Mouse (Mus musculus) layer of hippocampus, adult 2 months (tissue): ENCODE measurements around the gene Osbpl10. TPM values are rescaled to one million over a fixed set of nuclear protein-coding genes. Genes with fewer than 3 reads are reported as not detected.
"Not testable (repeated sequence)": the region's sequence is repeated elsewhere in the genome, so short reads cannot be mapped to it uniquely, and the experiment has no call there.

ENCODE experiments used
- DNase-seq, 2 experiments: peaks; one replicate each; pipeline ENCODE4 v3.0.0; 2022; ENCODE audit warnings: low spot score in 2 of 2
- H3K27ac ChIP-seq: fragments of 200-600 bp; 2 replicates; pipeline ENCODE4 v1.8.1; 2022
- H3K4me3 ChIP-seq: fragments of 200-600 bp; 2 replicates; pipeline ENCODE4 v1.8.1; 2022; ENCODE audit warnings: mild to moderate bottlenecking
- CTCF ChIP-seq: fragments of 200-600 bp; conservative IDR thresholded peaks from 2 replicates; pipeline ENCODE4 v1.8.1; 2022; ENCODE audit warnings: antibody characterized with exemption, mild to moderate bottlenecking, moderate library complexity
- total RNA-seq, 2 experiments: library from RNA; stranded (reverse); gene quantifications; 2 replicates each; pipeline ENCODE4 v1.2.3; 2021

Gene Osbpl10
- total RNA-seq, 2 experiments from 2014 or later, result 19.0 to 19.5 TPM

DNA sequence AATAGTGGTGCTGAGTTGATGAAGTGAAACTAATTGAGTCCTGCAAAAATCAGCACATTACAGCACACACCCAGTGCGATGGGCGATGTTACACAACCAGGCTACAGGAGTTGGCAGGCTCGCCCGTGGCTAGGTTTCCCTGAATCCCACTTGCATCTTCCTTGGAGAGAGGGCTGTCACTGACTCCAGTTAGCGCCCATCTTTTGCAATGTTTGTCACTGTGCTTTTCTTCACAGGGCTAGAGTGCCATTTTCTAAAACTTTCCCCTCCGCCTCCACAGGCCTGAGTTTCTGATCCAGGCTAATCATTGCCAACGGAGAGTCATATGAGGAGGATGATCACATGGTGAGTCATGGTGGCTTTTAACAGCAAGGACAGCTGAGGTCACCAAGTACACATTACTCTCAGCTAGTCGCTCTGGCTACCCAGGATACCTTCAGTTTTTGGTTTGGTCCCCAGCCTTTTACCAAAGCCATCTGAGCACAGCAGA, 258.0 kb downstream of the Osbpl10 start:
- H3K4me3 ChIP-seq, result no peak overlapping the region
- no peak for TF ChIP-seq CTCF
- DNase-seq, result no peak
- H3K27ac ChIP-seq, result no peak overlapping the region

DNA sequence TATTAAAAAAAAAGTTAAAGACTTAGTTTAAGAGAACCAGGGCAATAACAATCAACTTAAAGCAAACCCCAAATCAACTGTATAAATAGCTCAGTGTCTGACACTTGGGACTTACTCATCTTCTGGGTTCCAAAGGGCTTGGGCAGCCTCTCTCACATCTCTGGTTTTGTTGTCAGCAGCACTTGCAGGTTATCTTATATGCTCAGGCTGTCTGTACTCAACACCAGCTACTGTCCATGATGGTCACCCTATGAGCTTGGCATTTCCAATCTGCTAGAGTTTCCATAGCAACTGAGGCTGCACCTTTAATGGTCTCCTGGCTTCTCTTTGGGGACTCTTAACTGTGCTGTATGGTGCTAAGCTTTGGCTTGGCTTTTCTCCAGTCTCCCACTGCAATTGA, 259.6 kb downstream of the Osbpl10 start:
- no peak overlapping the region for H3K4me3 ChIP-seq
- TF ChIP-seq CTCF, result no peak
- H3K27ac ChIP-seq, result no peak overlapping the region
- no peak for DNase-seq

DNA sequence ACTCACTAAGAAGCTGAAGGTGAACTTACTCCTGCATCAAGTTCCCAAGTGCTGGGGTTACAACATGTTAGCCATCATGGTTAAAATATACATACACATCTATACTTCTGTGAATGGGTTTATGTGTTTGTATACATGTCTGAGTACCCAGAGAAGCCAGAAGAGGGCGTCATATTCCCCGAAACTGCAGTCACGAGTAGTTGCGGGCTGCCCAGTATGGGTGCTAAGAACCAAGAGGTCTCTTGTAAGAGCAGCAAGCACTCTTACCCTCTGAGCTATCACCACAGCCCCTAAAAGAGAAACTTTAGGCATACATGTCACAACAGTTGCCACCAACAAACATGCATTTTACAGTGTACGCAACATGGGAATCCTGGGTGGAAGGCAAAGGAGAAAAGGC, 261.5 kb downstream of the Osbpl10 start:
- H3K4me3 ChIP-seq, result no peak overlapping the region
- no peak overlapping the region for H3K27ac ChIP-seq
- no peak; the same call in 1 of the 2 replicates for TF ChIP-seq CTCF
- DNase-seq, result no peak

DNA sequence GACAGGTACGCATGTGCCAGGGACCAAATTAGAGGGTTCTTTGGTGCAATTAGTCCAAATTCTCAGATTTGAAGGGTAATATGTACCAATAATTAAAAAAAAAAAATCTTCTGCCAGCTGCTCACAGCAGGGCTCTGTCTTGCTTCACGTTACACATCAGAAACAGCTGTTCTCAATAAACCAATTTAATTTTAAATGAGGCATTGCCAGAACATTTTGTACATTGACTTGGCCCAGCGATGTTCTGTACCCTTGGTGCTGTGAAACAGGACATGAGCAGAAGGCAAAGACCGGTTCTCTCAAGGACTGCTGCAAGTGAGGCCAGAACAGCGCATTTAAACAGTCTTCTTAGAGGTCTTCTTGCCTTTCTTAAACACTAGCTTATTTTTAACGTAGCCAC, 265.3 kb downstream of the Osbpl10 start:
- DNase-seq, result no peak
- no peak for TF ChIP-seq CTCF
- Histone ChIP-seq H3K27ac (no peak overlapping the region), H3K4me3 (no peak overlapping the region)

DNA sequence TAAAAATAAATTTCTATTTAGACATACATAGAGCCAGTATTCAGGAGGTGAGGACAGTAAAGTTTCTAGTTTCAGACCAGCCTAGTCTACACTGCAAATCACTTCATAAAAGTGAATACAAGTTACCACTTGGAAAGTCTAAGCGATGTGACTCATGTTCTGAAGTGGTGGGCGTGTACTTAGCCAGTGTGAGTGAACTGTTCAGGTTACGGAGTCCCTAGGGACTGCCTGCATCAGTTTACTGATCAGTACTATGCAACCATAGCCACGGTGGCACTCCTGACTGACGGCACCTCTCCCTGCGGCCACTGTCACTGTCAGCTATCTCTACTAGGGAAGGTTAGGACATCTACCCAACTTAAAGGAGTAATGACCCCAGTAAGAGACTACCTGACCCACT, 266.7 kb downstream of the Osbpl10 start:
- TF ChIP-seq CTCF, result no peak
- H3K4me3 ChIP-seq, result no peak overlapping the region
- no peak for DNase-seq
- no peak overlapping the region for H3K27ac ChIP-seq

DNA sequence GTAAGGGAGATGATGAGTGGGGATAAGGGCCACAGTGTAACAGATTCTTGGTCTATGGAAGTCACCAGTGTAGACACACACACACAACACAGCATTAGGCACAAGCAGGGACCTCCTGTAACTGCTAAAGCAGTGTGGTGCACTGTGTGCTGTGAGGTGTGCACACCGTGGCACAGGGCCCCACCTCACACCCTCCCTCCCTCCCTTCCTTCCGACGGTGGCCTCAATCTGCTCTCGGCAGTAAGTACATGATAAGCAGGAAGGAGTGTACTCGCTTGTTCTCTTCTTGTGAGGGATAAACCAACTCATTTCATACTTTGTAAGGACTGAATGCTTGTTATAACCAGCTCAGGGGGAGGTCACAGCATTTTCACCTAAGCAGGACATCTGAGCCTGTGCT, 270.8 kb downstream of the Osbpl10 start:
- H3K4me3 ChIP-seq, result no peak overlapping the region
- H3K27ac ChIP-seq, result no peak overlapping the region
- no peak for DNase-seq
- TF ChIP-seq CTCF, result no peak

DNA sequence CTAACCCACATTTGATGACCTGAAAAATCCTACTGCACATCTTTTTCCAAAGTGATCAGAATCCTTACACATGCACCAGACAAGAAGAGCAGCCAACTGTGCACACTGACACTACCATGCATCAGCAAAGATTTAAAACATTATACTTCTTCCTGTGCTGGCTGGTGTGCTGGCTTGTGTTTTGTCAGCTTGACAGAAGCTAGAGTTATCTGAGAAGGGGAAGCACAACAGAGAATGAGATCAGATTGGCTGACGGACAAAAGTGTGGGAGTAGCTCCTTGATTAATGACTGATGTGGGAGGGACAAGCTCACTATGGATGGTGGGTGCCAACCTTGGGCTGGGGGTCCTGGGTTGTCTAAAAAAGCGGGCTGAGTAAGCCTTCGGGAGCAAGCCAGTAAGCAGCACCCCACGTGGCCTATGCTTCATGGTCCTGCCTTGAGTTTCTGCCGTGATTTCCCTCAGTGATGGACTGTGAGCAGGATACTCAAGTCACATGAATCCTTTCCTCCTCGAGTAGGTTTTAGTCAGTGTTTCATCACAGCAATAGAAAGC, 279.4 kb downstream of the Osbpl10 start:
- H3K27ac ChIP-seq, result no peak overlapping the region
- peak in 1 of 2 experiments; percentile 26 for DNase-seq
- no peak for TF ChIP-seq CTCF
- H3K4me3 ChIP-seq, result no peak overlapping the region

DNA sequence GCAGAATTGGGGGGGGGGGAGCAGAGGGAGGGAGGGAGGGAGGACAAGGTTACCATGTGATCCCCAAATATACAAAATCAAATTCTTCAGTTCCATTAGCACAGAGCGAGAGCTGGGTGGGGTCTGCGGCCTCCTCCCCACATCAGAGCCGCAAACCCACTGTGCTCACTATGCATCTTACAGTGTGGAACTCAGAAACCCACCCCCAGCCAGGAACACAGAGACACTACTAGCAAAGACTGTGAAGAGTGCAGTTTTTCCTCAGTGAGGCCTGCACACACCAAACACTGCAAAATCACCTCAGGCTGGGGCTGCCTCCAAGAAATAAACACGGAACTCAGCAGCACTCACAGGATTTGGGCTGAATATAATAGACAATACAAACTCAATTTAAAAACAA, 281.5 kb downstream of the Osbpl10 start:
- DNase-seq, result no peak
- Histone ChIP-seq H3K4me3 (no peak overlapping the region), H3K27ac (no peak overlapping the region)
- no peak for TF ChIP-seq CTCF

DNA sequence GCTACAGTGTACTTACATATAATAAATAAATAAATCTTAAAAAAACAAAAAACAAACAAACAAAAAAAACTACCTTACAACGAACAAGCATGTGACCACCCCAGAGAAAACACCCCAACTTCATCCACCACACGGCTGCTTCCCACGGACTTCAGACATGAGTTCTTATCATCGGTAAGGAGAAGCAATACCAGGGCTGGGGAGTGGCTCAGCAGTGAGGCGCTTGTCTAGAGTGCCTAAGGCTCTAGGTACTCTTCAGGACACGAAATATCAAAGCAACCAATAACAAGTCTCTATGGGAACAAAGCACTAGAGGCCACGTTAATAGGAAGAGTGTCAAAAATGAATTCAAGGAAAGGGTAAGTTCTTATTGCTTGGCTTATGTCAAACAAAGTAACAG, 282.1 kb downstream of the Osbpl10 start:
- peak; percentile 30 for TF ChIP-seq CTCF
- no peak for DNase-seq
- no peak overlapping the region for H3K27ac ChIP-seq
- H3K4me3 ChIP-seq, result no peak overlapping the region

DNA sequence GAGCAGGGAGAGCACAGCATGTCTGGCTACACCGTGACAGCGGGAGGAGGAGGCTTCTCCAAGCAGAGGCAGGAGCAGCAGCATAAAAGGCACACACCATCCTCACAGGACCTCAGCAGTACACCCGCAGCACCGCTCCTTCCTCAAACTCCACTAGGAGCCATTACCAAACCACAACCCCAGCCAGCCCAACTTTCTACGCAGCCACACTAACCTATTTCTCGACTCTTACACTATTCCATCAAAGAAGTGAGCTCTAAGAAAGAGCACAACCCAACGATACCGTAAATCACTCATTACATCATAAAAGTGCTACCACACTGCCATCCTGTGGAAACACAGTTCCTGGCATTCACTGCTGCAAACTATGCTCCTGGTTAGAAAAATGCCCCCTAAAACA, 283.1 kb downstream of the Osbpl10 start:
- Histone ChIP-seq H3K27ac (no peak overlapping the region), H3K4me3 (no peak overlapping the region)
- DNase-seq, result peak; percentile 24 to 29
- TF ChIP-seq CTCF, result peak; percentile 86

DNA sequence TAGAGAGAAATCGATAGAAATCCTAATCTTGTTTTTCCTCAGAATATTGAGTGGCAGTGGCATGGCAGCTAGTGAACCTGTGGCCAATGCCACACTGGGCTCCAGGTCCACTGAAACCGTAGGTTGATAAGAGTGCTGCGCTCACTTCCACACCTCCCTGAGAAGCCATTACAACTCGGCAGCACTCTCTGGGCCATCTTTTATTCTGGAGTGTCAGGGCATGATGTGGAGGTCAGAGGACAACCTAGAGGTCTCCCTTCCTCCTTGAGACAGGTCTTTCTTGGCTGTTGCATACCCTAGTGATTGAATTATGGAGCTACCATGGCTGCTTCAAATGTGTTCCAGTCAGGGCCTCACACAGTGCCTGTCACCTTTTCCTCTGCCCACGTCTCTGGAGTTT, 283.5 kb downstream of the Osbpl10 start:
- H3K4me3 ChIP-seq, result no peak overlapping the region
- DNase-seq, result no peak
- H3K27ac ChIP-seq, result no peak overlapping the region
- no peak for TF ChIP-seq CTCF

DNA sequence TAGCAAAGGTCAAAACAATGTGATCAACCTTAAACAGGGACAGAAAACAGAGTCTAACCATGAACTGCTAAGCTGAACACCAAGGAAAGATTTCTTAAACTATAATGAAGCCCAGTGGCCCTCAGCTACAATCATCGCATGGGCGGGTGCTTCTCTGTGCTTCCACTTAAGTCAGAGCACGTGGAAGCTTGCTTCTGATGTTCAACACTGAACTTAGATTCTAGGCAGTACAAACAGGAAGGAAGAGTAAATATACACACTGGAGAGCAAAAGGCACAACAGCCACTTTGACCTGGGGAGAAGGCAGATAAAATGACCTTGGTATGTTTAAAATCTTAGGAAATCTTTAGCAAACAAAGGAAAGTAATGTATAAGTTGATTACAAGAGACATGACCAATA, 293.2 kb downstream of the Osbpl10 start:
- DNase-seq, result no peak
- no peak overlapping the region for H3K4me3 ChIP-seq
- TF ChIP-seq CTCF, result no peak
- H3K27ac ChIP-seq, result no peak overlapping the region

DNA sequence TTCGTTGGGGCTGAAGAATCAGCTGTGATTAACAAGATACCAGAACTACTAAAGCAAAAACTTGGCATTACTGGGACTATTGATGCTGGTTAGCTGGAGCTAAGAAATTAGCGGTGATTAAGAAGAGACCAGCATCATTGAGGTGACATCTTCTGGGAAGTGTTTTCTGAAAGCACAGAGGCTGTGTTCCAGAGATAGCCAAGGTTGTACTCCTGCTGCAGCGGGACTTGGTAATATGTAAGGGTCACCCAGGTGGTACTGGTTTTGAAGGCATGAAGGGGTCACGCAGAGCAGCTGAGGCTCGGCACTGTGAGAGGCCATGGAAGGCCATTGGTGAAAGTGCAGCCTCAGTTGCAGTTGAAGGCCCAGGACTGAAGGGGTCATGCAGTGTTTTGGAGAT, 294.1 kb downstream of the Osbpl10 start:
- not testable (repeated sequence) for H3K4me3 ChIP-seq, DNase-seq, H3K27ac ChIP-seq

DNA sequence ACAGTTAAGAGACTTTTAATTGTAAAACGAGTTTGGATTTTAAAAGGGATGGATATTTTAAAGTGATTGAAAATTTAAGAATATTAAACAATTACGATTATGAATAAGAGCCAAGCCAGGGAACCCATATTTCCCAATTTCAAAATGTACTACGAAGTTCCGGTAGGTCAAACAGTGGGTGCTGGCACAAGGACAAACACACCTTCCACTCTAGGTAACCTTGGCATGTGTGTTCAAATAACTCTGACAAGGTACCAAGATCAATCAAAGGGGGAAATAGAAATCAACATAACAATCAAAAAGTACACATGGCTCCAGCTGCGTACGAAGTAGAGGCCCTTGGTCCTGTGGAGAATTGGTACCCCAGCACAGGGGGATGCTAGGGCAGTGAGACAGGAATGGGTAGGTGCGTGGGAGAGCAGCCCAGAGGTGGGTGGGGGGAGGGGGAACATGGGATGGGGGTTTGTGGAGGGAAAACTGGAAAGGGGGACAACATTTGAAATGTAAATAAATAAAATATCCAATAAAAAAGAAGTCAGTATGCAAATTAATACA, 294.8 kb downstream of the Osbpl10 start:
- H3K4me3 ChIP-seq, result no peak overlapping the region
- DNase-seq, result no peak
- TF ChIP-seq CTCF, result no peak
- no peak overlapping the region for H3K27ac ChIP-seq

DNA sequence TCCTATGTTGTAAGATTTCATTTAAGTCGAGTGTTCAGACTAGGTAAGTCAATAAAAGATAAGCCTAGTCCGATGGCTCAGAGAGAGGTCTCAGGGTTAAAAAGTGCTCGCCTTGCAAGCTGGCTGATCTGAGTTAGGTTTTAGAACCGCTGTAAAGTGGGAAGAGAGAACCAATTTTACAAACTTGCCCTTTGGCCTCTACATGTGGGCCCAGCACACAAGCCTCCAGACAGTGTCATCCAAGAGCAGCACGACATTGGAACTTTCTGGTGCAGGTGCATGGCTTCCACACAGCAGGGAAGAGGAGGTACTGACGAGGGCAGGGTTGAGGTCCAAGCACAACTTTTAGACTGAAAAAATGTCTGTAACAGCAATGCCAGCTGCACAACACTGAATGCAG, 296.4 kb downstream of the Osbpl10 start:
- Histone ChIP-seq H3K4me3 (no peak overlapping the region), H3K27ac (no peak overlapping the region)
- no peak for DNase-seq
- TF ChIP-seq CTCF, result no peak
